Mouse (Mus musculus) retina, embryonic 14.5 days (tissue): ENCODE measurements around the gene Itpr1.
A peak's percentile ranks its signal among the peaks of the same experiment; 100 is the strongest.

ENCODE experiments used
- DNase-seq: peaks from one replicate; pipeline ENCODE4 v3.0.0-alpha.2; 2015; ENCODE audit warnings: low spot score

The Itpr1 gene

DNA sequence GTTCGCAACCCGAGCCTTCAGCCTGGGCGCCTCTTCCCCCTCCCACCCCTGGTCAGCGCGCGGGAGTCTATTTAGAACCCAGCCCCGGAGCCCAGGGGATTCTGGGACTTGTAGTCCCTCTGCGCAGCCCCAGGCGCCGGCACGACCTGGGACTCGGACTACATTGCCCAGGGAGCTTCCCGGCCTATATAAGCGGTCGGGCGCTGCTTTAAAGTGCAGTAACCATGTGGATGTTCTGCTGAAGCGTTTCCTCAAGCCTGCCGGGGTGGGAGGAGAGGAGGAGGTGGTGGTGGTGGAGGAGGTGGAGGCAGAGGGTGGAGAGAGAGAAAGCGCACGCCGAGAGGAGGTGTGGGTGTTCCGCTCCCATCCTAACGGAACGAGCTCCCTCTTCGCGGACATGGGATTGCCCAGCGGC, at the start of gene Itpr1:
Gene Itpr1, plus strand, starts transcription at position 216 of the 415 bp plus-strand sequence.
- peak; percentile 97 for DNase-seq

DNA sequence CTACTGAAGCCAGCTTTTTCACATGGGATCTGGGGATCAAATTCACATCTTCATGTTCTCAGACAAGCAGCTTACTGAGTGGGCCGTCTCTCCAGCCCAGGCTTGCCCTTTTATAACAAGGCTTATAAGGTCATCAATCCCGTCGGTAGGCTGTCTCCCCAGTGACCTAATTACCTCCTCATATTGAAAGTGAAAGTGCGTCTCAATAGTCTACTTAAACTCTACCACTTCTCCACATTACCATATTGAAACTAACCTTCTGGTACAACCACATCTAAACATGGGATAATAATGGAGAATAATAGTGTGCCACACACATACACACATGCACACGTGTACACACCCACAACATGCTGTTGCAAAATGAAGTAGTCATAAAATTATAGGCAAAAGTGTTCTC, 48.0 kb upstream of the Itpr1 start:
- DNase-seq, result no peak

DNA sequence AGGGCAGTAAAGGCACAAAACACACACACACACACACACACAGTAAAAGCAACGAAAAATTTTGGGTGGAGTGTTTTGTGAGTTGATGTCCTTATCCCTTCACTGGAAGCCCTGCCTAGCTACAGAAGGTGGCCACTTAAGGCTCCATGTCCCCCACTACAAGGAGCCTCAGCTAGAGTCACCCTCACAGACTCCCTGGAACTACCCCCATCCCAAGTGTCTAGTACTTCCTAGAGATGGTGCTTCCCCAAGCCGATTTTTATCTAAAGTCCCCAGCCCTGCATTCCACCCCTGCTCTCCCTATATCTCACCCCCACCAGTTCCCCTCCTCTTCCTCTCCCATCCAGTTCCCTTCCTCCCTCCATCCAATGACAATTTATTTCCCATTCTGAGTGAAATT, 47.3 kb upstream of the Itpr1 start:
- DNase-seq, result no peak

DNA sequence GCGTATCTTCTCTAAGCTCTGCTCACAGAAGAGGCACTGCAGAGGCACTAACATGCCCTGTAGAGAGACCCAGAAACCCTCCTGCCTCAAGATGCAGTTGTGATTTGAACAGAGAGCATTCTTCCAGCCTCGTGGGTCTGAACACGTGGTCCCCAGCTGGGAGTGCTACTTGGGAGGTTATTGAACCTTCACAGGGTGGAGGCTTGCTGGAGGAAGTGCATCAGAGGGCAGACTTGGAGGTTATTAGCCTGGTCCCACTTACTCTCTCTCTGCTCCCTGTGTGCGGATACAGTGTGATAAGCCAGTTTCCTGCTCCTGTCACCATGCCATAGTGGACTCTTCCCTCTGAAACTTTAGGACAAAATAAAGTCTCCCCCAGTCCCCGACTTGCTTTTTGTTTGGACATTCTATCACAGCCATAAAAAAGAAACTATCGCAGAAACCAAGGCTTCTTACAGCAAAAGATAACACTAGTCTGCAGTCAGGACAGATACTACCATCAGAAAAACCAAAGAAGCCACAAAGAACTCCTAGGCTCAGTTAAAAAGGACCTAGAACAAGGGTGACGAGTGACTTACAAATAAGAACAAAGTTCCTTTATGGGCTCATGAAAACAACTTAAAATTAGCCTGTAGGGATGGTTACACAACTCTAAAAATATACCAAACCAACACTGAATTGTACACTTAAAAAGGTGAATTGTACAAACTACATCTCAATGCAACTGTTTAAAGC, 44.8 kb upstream of the Itpr1 start:
- no peak for DNase-seq

DNA sequence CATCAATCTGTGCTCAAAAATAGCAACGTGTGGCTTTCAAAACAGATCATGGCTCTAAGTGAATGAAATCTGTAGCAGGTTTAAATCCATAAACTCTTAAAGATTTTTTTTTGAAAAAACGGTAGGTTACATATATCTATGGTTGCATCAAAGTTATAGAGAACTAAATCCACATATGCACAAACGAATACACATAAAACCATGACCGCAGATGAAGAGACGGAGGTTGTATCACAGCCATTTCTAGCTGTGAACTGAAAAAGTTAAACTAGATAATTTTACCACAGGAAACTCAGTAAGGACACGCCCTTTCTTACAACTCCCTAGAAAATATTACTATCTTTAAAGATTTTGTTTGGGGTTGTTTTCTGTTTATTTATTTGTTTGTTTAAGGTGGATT, 44.2 kb upstream of the Itpr1 start:
- no peak for DNase-seq

DNA sequence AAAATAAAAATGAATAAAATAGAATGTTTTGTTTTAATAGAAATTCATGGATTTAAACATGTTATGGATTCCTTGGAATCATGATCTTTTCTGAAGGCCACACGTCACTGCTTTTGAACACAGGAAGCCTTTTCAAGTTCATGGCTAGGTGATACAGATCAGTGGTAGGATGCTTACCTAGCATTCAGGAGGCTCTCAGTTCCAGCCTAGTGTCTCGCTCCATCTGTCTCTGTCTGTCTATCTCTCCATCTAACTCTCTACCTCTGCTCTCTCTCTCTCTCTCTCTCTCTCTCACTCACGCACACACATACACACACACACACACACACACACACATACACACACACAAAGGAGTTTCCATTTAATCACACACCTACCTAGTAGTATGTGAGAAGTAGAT, 43.4 kb upstream of the Itpr1 start:
- no peak for DNase-seq

DNA sequence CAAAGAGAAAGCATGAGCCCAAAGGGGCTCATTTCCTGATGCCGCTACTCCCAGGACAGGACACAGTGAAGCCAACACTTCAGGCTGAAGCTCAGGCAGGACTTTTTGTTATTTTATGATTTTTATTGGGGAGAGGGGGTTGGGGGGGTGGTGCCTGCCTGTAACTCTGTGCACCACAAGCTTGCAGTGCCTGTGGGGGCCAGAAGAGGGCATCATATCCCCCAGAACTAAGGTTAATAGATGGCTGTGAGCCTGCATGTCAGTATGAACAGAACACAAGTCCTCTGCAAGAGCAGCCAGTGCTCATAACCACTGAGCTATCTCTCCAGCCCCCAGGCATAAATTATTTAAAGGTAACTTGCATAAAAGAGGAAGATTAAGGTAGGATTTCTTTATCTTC, 40.7 kb upstream of the Itpr1 start:
- no peak for DNase-seq

DNA sequence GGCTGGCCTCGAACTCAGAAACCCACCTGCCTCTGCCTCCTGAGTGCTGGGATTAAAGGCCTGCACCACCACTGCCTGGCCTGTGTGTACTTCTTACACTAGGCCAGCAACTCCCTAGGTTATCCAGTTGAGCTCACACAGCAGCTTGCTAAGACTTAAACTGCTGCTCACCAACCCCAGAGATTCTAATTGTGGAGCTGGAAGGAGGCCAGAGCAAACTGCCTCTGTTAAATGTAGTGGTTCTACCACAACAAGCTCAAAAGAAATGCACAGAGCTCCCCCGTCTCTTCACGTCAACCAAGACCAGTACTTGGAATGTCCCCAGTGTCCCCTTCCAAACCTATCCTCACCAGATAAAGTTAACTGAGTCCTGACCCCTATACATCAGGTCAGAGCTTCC, 38.7 kb upstream of the Itpr1 start:
- no peak for DNase-seq

DNA sequence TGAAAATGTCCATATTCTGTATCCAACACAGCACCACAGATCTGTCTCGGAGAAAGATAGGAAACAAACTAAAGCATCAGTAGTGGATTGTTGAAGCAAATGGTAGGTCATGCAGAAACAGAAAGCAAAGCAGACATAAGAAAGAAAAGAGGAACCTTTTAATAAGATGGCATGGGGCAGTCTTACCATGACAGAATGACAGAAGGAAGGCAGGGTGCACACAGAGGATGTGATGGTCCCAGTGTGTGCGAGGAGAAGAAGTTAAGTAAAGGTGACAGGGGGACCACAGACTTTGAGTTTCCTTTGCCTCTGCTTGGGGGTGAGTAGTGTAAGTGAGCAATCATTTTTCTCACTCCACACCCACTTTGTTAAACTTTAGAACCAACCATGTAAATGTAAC, 33.8 kb upstream of the Itpr1 start:
- DNase-seq, result no peak

DNA sequence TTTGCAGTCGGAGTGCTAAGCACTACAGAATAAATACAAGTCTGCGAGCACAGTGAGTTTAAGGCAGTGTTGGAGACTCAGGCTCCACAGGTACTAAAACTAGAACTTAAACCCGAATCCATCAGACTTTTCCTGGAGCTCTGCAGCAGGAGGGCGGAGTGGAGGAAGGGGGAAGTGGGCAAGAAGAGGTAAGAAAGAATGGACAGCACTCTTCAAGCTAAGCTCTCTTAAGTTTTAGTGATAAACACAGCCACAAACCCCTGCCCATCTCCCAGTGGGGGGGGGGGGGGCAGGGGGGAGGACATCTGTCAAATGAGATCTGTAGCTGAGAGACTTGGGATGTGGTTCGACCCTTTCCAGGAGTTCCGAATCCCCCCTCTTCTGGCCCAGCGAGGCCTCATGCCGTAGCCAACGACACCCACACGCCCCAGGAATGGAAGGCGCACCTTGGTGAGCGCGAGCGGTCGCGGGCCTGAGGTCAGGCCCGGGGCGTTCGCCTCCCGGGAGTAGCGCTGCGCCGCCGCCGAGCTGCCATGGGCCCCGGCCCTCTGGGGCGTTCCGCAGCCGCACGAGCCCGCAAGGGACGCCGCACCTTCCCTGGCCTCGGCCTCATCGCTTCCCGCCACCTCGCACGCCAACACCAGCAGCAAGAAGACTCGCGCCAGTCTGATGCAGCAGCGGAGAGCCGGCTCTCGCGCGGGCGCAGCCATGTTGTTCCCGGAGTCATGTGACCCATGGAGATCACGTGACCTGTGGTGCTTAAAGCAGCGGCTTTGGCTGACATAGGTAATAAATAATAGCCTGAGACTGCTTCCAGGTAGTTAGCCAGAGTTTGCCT, 27.8 kb upstream of the Itpr1 start, which contains the start of gene Sumf1:
Gene Sumf1, minus strand, starts transcription at position 736 of the 838 bp plus-strand sequence.
- peak; percentile 94 for DNase-seq

DNA sequence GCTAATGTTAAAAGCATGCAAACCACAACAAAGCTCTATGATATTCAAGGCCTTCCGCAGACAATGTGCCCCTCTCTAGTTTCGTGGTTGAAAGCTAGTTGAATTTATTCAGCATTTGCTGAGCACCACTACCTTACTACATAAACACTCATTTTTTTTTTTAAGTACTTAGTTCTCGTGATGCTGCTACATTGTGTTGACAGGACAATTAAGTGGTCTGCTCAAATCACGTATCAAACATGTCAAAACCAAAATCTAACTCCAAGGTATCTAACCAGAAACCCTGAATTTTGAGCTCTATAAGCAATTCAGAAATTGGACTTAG, 27.2 kb upstream of the Itpr1 start:
- no peak for DNase-seq

DNA sequence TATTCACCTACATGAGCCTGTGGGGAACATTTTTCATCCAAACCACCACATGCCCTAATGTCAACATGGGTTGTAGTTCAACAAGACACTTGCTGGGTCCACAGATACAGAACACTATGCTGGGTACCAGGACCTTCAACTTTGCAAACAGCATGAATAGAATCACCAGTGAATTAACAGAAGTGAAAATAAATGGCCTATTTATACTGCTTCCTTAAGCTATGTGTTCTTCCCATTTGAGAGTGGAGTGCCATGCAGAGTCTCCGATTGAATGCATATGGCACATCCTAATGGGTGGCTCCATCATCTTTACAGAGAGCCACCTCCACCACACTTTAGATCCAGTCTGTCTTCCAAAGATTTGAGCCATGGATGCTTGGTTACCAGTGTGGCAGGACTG, 22.2 kb upstream of the Itpr1 start:
- DNase-seq, result no peak

DNA sequence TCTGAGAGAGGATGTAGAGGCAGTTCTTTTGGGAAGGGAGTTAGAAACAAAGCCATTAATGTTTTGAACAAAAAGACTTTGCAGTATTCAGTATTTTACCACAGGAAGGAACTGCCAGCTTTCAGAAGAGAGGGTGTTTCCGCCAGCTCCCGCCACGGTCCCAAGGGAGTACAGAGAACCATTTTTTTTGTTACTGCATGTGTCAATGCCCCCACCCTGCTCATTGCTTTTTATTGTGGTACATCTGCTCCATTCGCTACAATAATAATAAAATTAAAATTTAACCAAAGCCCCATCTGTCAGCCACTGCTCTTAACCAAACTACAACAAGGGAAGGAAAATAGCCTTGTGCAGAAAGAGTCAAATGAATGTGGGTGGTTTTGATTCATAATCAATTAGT, 20.3 kb upstream of the Itpr1 start:
- DNase-seq, result no peak

DNA sequence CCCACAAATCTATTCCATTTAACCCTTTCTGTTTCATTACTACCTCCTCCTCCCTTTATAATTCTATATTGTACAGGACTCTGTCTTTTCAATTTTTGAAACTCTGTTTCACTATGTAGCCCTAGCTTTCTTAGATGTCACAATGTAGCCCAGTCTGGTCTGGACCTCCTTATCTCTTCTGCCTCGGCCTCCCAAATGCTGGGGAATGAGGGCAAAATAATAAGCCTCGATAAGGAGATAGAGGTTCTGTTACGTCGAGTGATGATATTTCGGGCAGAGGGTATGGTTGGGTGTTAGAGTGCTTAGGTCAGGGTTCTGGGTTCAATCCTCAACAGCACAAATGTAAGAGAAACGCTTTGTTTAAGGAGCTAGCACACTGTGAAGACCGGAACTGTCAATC, 16.2 kb upstream of the Itpr1 start:
- no peak for DNase-seq

DNA sequence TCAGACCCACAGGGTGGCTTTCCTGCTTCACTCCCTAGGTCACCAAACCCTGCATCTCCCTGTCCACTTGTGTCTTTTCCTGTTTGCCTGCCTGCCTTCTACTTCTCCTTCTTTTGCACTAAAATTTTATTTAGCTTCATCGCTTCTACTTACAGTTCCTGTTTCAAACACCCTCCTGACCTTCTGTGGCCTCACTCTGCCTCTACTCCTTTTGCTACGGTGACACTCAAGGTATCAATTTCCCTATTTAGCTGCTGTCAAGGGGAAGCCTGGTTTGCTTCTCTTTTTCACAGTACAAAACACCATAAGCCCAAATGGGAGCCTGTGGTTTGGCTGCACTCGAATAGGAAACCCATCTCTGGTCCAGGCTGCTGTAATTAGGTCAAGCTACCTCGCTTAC, 15.8 kb upstream of the Itpr1 start:
- no peak for DNase-seq

DNA sequence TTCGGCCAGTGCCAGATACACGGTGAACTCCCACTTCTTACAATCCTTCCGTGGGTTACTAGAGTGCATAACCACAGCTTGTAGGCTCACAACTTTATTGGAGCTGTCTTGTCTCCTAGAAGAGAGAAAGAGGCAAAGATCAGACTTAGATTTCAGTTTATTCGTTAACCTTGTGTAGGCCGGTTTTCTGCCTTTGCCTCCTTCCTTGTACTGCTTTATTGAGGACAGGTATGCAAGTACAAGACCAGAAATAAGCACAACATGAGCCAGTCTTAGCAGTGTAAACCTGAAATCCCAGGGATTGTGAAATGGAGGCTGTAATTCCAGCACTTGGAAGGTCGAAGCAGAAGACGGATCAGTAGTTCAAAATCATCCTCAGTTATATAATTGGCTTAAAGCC, 14.6 kb upstream of the Itpr1 start:
- DNase-seq, result no peak

DNA sequence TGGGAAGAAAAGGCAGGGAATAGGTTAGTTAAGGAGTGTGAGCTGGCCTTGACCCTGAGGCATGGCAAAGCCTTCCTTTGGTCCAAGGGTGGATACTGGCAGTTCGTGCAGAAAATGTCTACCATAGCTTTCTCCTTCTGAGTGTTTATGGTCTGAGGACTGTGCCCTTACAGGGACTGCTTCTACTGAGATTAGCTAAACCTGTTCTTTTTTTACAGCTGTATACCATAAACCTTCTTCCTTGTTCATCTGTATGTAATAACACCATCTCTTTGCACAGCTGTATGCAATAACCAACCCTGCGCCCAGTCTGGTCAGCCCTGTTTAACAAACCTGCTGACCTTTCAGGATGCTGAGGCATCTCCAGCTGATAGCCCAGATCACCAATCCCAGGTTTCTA, 8.6 kb upstream of the Itpr1 start:
- DNase-seq, result no peak

DNA sequence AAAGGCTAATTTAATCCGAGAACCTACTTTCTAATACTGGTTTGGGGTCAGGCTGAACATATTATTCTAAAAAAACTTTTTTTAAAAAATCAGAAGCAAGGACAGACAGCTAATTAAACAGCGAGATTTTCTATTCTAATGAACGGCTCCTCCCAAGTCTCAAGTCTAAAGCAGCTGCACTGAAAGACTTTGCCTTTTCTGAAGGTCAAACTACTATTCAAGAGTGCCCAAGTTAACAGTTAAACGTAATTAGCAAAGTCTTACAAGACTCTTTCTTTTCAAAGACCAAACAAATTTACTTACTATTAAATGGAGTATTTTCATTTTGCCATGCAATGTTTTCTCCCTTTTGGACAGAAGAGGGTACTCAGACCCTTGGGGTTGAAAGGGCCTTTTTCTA, 6.8 kb upstream of the Itpr1 start:
- no peak for DNase-seq

DNA sequence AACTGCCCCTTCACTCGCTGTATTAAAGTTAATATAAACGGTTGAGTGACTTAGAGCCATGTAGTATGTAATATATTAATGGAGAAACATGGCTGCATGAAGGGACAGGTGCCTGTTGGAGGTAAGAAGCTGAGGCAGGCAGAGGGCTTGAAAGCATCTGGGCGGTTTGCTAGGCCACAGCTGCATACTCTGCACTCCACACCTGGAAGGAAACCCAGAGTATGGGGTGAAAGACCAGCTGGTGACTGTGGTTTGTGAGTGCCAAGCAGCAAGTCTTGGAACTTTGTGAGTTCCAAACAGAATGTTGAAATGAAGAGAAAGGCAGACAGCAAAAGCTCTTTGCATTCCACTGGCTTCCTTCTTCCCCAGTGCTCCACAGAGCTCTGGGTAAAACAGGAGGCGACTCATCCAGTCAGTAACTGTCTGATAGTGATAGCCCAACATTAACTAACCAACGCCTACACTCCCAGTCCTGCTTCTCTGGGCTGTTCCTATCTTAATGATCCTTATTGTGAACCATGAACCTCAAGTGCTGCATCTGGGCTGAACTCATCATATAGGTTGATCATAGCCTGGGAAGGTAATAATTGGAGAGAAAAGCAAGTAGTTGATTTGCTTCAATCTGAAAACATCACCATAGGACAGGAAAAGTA, 5.9 kb upstream of the Itpr1 start:
- DNase-seq, result no peak

DNA sequence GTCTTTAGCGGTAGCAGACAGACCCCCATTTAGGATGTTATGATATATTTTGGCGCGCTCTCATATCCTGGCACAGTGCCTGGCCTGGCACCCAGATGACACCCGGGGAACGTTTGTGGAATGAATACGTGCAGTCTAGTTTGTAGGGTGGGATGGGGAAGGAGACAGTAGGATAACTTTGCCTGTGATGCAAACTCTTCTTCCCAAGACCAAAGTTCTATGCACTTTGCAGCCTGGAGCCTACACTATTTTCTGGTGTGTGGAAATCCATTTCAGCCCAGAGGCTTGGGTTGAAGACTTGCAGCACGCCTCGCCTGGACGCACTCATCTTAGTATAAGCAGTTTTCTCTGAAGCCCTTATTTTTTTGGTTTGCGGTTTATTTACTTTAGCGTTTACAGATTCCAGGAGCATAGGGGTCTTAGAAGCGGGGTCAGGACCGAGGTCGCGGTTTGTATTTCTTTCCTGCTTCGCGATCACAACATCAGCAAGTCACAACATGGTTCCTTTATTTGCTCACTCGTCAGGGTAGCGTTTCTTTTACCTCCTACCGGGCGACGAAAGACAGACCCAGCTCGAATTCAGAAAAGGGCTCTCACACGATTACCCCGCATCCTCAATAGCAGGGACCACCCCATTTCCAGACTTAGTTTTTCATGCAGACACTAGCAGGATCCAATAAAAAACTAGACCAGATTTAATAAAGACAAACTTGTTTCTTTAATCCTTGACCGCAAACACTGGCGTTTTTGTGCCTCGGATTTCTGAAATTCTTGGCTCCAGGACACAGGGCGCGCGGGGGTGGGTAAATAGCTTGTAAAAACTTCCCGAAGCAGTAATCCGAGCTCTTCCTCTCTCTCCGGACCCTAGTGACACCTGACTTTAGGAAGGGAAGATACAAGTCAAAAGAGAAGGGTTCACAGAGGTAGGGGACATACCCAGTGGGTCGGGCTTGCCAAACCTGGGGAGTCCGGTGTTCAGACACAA, 708 bp upstream of the Itpr1 start:
- DNase-seq, result peak; percentile 9

DNA sequence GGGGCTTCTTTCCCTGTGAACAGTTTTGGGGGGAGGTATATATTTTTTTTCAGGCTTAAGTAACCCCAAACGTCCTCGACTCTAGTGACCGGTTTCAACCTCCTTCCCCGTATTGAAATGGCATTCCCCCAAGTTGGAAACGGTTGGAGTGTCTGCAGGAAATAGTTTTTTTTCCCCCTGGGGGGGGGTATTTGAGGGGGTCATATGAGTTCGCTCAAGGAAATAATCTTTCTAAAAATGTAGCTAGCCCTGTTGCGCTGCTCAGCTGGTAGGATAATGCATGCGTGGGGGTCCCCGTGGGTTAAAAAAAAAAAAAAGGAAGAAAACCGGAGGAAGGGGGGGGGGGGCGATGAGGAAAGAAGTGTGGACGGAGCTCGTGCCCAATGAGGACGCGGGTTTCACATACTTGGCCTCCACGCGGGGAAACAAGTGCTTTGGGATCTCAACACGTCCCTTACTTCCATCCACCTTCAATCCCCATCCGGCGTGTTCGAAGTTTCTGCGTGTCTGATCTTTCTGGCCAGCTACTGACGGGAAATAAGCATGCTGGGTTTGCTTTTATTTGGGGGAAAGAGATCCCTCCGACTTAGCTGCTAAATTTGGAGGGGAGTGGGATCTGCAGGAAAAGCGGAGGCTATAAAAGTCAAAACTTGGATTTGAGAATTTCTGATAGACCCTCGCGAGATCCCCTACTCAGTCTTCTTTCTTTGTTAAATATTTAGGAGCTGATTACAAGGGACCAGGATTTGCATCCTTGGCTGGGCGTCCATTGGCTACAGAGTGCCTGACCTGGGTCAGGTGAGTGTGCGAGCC, 791 bp downstream of the Itpr1 start:
- DNase-seq, result peak; percentile 35
